Mouse (Mus musculus): ENCODE measurements around the gene Napsa.

Gene Napsa

DNA sequence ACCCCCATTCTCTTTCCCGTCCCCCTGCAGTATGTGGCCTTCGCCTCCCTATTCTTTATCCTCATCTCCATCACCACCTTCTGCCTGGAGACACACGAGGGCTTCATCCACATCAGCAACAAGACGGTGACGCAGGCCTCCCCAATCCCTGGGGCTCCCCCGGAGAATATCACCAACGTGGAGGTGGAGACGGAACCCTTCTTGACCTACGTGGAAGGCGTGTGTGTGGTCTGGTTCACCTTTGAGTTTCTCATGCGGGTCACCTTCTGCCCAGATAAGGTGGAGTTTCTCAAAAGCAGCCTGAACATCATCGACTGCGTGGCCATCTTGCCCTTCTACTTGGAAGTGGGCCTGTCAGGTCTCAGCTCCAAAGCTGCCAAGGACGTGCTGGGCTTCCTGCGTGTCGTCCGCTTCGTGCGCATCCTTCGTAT lies 23.0 kb downstream of the Napsa start:
- DNase-seq (ENCODE audit: extremely low spot score, low spot score): no peak

DNA sequence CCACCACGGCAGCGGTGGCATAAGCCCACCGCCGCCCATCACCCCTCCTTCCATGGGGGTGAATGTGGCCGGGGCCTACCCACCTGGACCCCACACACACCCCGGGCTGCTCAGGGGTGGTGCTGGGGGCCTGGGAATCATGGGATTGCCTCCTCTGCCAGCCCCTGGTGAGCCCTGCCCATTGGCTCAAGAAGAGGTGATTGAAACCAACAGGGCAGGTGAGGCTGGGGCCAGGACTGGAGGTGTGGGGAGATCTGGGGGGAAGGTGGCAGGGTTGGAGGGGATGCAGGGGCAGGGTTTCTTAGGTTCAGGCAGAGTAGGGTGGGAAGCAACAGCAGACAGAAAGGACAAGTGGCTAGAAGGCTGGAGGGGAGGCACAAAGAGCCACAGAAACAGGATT lies 23.9 kb downstream of the Napsa start:
- DNase-seq (ENCODE audit: extremely low spot score, low spot score): no peak

DNA sequence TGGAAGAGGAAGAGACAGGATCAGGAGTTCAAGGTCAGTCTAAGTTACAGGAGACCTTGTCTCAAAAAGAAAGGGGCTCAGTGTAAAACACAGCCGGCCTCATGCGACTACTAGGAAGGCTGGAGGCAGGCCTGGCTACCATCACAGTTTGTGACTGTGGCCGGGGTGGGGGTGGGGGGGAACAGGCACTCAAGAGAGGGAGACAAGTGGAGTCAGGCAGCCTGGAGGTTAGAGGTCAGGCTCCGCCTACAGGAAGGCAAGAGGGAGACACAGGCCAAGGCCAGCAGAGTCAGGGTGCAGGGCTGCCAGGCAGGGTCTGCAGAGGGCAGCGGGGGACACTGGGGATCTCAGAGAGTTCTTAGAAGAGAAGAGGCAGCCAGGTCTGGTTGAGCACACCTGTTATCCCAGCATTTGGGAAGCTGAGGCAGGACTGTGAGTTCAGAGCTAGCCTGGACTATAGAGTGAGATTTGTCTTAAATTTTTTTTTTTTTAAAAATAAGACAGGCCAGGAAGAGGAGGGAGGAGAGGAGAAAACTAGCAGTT lies 24.9 kb downstream of the Napsa start:
- DNase-seq (ENCODE audit: extremely low spot score, low spot score): no peak

DNA sequence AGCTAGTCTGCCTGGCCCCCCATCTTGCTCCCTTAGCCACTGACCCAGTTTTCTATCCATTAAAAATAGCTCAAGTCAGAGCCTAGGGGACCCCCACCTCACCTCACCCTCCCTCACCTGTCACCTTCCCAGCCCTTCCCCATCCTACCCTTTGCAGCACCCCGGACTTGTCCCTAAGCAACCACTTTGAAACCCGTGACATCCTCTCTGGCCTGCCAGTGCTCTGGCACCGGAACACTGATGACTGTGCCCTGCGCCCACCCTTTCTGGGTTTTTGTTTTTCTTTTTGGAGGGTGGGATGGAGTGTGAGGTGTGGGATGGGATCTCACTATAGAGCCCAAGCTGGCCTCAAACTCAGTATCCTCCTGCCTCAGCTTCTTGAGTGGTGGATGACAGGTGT lies 25.5 kb downstream of the Napsa start:
- DNase-seq (ENCODE audit: extremely low spot score, low spot score): no peak

DNA sequence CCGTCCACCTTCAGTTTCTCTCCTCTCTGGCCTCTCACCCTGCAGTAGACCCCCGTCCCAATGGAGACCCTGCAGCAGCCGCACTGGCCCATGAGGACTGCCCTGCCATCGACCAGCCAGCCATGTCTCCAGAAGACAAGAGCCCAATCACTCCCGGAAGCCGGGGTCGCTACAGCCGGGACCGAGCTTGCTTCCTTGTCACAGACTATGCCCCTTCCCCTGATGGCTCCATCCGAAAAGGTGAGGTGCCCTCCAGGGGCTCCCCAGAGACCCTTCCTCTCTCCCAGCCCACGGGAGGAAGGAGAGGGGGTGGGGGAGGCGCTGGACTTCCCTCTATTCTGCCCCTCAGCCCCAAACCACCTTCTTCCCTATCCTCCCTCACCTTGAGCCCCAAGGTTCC lies 26.2 kb downstream of the Napsa start:
- DNase-seq (ENCODE audit: extremely low spot score, low spot score): no peak

DNA sequence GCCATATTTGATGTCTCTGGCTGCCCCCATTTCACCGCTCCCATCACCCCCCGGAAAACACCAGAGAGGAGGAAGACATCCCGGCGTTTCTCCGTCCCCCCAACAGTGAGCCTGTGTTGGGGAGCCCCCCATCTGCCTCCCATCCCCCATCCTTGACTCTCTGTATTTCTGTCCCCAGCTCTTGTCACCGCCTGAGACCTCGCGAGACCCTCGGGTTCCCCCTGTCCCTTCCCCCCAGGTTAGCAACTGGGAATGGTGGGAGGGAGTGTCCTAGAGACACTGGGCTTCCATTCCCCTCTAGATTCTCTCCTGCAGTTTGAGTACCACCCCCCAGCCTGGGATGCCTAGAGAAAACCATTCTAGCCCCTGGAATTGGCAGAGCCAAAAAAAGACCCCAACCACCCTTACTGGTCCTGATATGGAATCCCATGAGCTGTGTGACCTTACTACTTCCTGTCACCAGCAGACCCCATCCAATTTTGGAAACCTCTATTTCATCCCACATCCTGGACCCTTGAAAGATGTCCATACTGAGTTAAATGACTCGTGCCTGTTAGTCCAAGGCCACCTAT lies 28.6 kb downstream of the Napsa start:
- no peak for DNase-seq (ENCODE audit: extremely low spot score, low spot score)

DNA sequence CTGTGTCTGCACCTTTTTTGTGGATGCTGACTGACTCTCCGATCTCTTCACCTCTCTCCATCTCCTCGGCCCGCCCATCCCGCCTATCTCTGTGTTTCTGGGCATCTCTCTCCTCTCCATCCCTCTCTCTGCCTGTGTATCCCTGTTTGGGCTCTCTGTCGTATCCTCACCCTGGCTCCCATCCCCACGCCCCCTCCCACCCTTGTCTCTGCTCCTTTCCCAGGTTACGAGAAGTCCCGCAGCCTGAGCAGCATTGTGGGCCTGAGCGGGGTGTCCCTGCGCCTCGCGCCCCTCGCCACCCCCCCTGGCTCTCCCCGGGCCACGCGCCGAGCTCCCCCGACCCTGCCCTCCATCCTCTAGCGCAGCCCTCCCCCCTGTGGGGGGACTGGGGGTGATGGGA lies 29.5 kb downstream of the Napsa start:
- no peak for DNase-seq (ENCODE audit: extremely low spot score, low spot score)

DNA sequence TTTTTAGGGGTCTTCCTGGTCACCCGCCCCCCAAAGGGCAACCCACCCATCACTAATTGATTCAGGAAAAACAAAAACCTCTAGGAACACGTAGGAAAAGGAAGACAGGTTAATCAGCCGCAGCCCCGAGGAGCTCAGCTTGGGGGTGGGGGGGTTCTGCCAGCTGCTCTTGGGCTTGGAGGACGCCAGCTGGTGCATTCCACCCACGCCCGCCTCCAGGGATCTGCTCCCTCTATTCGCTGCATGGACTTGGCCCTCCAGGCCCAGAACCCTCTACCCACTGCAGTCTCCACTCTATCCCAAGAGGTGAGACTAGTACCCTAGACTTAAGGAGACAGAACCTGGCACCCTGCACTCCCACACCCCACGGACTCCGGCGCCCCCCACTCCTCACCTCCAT lies 30.3 kb downstream of the Napsa start:
- DNase-seq (ENCODE audit: extremely low spot score, low spot score): peak; percentile 17

DNA sequence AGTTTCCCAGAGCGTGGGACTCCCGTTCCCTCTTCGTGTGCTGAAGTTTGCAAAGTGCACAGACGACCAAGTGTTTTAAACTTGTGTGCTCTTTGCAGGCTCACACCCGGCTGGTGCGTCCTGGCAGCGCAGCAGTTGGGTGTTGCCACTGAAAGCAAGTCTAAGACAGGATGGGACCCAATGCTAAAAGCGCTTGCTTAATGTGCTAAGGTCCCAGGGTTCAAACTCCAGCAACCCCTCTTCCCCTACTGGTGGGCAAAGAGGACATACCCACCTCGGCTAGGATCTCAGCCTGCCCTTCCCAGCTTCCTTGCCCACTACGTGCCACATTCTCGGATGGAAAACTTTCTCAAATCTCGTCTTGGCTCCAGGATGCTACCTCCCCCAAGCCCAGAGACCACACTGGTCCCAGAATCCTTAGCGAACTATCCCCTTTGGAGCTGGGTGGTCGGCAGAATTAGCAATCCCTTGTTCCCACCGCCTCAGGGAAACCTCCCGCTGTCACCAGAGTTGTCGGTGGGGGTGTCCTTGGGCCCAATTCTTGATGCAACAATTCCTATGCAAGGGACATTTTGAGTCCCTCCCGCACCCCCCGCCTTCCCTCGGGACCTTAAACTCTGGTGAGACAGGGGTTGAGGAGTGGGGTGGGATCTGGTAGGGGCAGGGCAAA lies 31.1 kb downstream of the Napsa start:
- DNase-seq (ENCODE audit: extremely low spot score, low spot score): peak; percentile 43

DNA sequence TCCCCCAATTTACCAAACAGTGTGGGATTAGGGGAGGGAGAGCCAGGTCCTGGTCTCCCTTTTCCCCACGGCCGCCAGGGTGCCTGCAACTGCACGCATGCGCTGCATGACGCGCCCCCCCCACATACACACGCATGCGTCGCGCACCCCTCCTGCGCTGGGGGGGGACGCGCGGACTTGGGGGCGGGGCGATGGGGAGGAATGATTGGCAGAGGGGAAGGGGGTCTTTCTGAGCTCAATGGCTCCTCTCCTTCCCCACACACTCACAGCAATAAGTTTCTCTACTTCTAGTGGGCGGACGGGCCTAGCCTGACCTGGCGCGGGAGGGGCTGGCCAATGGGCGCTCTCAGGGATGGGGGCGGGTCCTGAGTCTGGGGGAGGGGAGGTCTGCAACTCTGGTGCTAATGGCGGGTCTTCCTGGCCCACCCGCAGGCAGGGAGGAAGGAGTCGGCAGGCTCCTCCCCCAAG lies 32.0 kb downstream of the Napsa start:
- DNase-seq (ENCODE audit: extremely low spot score, low spot score): peak; percentile 86

DNA sequence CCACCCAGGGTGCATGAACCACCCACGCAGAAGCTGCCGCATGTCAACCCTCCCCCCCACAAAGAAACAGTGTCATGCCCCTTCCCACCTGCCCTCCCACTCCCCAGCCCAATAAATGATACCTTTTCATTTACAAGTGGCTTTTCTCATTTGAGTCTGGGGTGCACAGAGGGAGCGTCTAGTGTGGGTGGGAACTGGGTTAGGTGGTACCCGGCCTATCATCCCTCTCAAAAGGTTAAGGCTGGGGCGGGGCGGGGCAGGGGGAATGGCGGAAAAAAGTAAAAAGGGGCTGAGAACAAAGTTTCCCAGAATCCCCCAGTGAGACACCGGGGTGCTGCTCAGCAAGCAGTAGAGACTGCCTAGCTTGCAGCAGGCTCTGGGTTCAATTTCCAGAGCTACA lies 32.4 kb downstream of the Napsa start:
- DNase-seq (ENCODE audit: extremely low spot score, low spot score): no peak

DNA sequence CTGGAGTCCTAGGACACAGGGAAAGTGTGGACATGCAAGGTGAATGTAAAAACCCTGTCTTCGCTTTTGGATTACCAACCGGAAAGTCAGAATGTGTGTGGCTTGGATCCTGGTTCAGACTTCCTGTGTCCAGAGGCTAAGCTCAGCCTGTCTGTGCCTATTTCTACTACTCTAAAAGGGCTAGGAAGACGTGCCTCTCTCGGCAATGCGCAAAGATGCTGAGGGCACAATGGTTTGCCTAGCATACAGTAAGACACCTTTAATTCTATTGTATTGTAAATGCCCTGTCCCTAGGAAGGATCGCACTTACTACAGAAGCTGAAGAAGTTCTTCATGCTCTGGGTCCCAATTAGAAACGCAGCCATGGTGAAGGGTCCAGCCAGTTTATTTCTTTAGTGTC lies 33.3 kb downstream of the Napsa start:
- peak; percentile 14 for DNase-seq (ENCODE audit: extremely low spot score, low spot score)

DNA sequence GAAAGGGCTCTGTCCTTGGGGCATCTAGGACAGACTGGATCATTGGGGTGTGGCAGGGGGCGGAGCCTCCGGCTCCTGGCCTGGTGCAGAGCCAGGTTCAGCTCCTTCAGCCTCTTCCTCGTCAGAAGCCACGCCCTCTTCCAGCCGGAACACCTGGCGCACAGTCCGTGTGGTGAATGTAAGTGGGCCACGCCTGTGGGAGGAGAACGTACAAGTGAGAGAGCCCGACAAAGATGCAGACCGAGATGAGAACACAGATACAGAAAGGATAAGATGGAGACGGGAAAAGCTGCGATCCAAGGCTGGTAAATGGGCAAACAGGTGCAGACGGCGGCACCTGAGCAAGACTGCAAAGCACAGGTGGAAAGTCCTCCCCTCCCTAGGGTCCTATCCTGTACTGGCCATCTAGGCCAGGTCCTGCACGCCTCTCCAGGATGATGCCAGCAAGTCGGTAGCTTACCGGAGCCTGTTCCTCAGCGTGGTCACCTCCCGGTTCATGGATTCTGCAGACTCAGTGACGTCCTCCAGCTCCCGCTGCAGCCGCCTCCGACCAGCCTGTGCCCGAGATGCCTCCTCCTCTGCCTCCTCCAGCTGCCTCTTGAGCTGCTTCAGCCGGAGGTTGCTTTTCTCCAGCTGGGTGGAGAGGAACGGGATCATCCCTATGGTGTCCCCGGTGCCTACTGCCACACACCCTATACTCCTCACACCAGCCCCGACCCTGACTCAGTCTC lies 34.2 kb downstream of the Napsa start:
- DNase-seq (ENCODE audit: extremely low spot score, low spot score): no peak

DNA sequence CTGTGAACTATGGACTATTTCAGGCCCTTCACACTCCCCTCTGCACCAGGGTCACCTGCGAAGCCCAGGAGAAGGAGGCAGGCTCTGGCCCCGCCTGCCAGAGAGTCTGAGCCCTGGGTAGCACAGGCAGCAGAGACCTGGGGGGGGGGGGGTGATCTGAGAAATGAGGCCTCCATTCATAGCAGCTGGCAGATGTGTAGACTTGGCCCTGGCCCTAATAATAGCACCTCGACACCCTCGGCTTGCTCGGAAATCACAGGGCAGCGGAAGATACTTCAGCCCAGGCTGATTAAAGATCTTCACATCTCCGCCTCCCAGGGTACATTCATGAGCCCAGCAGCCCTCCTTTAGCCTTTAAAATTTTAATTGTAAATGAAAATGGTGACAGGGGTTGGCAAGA lies 40.0 kb downstream of the Napsa start:
- no peak for DNase-seq (ENCODE audit: extremely low spot score, low spot score)

DNA sequence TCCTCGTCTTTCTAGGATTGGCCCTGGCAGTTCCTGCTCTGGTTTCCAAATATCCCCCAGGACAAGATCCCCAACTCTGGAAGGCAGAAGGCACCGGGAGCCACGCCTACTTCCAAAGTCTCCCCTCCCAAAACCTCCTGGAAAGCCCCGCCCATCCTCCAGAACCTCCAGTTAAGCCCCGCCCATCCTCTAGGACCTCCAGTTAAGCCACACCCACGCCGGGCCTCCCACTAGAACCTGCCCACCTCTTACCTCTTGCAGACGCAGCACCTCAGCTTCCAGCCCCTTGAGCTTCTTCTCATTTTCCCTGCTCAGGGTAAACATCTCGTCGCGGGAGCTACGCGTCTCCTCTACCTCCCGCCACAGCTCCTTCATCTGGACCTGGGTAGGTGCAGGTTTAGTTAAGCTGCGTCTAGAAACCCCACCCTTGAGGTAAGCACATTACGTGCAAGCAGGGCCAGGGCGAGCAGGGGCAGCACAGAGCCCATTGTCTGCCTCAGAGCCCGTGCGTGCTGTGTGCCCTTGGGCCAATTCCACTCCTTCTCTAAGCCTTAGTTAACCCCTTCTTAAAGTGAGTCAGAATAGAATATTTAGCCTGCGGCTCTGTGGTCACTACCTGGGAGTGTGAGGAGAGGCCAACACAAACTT lies 42.0 kb downstream of the Napsa start:
- DNase-seq (ENCODE audit: extremely low spot score, low spot score): peak; percentile 16

DNA sequence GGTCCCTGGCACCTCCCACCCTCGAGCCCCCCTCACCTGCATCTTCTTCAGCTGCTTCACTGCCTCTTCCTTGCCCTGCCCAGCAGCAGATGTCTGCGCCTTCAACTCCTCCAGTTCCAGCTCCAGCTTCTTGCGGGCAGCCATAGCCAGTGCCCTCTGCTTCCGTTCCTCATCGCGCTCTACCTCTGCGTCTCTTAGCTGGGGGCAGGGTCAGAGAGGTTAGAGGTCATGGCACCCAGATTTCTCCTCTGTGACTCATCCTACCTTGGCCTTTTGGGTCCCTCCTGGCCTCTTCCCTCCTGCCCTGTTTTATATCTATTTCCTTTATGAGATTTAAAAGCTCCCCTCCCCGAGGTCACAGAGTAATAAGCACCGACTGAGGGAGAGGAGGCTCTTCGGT lies 43.1 kb downstream of the Napsa start:
- no peak for DNase-seq (ENCODE audit: extremely low spot score, low spot score)

DNA sequence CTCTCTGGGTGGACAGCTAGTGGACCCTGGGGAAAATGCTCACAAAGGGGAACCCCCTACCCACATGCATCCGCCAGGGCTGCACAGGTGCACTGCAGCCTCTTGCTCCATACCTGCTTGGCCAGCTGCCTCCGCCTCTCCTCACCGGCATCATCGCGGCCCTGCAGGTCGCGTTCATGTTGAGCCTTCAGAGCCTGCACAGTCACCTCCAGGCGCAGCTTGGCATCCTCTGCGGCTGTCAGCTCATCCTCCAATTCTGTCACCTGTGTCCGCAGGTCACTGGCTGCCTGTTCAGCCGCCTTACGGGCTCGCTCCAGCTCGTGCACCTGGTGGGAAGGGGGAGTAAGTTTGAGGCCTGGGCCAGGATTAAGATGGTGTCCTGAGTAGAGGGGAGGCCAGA lies 43.8 kb downstream of the Napsa start:
- DNase-seq (ENCODE audit: extremely low spot score, low spot score): no peak

DNA sequence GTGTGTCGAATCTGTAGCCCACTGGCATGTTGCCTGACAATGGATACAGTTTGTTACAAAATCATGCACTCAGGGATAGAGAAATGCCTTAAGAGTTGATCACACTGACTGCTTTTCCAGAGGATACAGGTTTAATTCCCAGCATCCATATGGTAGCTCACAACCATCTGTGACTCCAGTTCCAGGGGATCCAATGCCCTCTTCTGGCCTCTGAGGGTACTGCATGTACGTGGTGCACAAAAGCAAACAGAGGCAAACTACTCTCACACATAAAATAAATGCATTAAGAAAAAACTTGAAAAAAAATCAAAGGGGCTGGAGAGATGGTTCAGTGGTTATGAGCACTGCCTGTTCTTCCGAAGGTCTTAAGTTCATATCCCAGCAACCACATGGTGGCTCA lies 44.9 kb downstream of the Napsa start:
- DNase-seq (ENCODE audit: extremely low spot score, low spot score): no peak

DNA sequence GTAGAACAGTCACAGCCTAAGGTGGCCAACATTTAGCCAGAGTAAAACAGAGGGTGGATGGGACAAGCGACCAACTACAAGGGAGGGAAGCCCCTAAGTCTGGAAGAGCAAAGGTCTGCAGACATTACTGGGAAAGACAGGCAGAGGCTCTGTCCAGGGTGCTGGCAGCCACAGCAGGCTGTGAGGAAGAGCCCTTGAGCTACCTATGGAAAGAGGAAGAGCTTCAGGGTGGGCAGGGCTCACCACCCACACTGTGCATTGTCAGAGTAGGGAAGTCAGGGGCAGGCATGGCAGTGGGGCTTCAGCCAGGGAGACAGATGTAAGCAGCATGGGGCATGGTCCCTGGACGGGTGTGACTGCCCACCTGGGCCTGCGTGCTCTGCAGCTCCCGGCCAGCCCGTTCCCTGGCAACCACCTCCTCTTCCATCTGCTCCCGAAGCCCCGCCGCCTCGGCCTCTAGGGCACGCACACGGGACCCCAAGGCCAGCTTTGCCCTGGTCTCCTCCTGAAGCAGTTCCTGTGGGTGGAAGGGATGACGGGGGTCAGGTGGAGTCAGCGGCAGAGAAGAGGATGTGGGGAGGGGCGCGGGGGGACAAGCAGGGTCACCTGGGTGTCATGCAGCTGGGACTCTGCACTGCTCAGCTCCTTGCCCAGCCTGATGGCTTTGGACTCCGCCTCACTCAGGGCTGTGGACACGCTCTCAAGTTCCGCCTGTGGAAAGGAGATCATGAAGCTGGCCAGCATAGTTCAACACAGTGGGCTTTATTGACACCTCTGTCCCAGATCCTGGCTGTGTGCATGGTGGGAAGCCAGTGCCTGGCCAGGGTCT lies 51.7 kb downstream of the Napsa start:
- DNase-seq (ENCODE audit: extremely low spot score, low spot score): no peak

DNA sequence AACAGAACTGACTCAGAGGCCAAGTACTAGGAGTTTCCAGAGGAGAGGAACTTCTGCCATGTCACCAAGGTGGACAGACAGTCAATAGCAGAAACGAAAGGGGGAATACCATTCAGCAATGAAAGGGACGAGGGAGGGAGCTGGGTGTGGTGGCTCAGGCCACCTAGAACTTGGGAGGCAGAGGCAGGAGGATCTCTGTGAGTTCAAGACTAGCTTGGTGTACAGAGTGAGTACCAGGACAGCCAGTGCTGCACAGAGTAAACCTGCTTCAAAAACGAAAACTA lies 52.3 kb downstream of the Napsa start:
- no peak for DNase-seq (ENCODE audit: extremely low spot score, low spot score)

DNA sequence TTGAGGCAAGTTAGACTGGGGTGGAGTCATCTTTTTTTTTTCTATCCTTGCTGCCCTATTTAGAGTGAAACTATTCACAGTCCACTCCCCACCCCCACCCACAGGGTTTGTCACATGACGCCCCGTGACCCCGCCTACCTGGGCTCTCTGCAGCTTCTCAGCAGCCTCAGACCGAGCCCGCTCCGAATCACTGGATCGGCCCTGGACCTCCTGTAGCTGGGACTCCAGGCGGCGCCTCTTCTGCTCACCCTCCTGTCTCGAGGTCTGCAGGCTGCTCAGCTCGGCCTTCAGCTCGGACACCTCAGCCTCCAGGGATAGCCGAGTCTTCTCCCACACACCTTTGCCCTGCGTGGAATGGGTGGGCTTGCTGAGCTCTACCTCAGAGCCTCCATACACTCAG lies 52.6 kb downstream of the Napsa start:
- DNase-seq (ENCODE audit: extremely low spot score, low spot score): no peak

Data from neural tube, embryonic 10.5 days (tissue).